8 mouse cellular contexts compared by ENCODE assay signal in genomic region chr12:53328257-53328736, GRCm38 (mm10).
DNase-seq lines count a peak whose midpoint lies in the region; ATAC-seq and TF ChIP-seq lines count a peak whose summit lies in the region.

No protein-coding gene starts in this region.

- H3K27me3 ChIP-seq in midbrain, embryonic 15.5 days (replicated peaks) = no peaks in the 10 kb centered on the region
- no peaks in the 10 kb centered on the region for H3K27me3 ChIP-seq in midbrain, embryonic 11.5 days (ENCODE audit: control insufficient read depth, insufficient read depth, low read length)
- H3K27me3 ChIP-seq in hindbrain, postnatal 0 days (ENCODE audit: insufficient read depth, low read length) = no peaks in the 10 kb centered on the region
- no peaks in the 10 kb centered on the region for H3K27me3 ChIP-seq in myocyte (ENCODE audit: control insufficient read depth, insufficient read depth, insufficient read length)

- TF ChIP-seq POLR2A in myocyte (IDR thresholded peaks at IDR 0.05; ENCODE audit: insufficient read length, low read depth) = no peak

- TF ChIP-seq CTCF in hindbrain, postnatal 0 days (IDR thresholded peaks at IDR 0.05; ENCODE audit: low read depth) = no peak

- 0 out of 2 replicates have a peak overlapping the region, but pooled peaks have one; percentile 21 for H3K27ac ChIP-seq in midbrain, embryonic 15.5 days
- H3K27ac ChIP-seq in midbrain, embryonic 11.5 days (ENCODE audit: low read depth, low read length) = no peak overlapping the region
- 0 out of 2 replicates have a peak overlapping the region, but pooled peaks have one; percentile 26 for H3K27ac ChIP-seq in hindbrain, postnatal 0 days

- no peak overlapping the region for H3K4me3 ChIP-seq in midbrain, embryonic 15.5 days
- H3K4me3 ChIP-seq in midbrain, embryonic 11.5 days (ENCODE audit: low read depth, low read length) = no peak overlapping the region
- H3K4me3 ChIP-seq in hindbrain, postnatal 0 days (ENCODE audit: low read length) = no peak overlapping the region
- no peak overlapping the region for H3K4me3 ChIP-seq in myocyte

- ATAC-seq in midbrain, embryonic 15.5 days (replicated peaks) = no peak
- no peak for ATAC-seq in midbrain, embryonic 11.5 days (ENCODE audit: low FRiP score)
- peak; percentile 73 for ATAC-seq in hindbrain, postnatal 0 days
- ATAC-seq in megakaryocyte progenitor cell, adult 5-6 weeks (replicated peaks; ENCODE audit: poor library complexity) = no peak

- H3K4me2 ChIP-seq in midbrain, embryonic 15.5 days = no peak overlapping the region
- H3K4me2 ChIP-seq in midbrain, embryonic 11.5 days = no peak overlapping the region
- H3K4me2 ChIP-seq in hindbrain, postnatal 0 days (ENCODE audit: low read depth, low read length) = peak overlapping the region; percentile 17; the same call in 1 of the 2 replicates
- H3K4me2 ChIP-seq in myocyte (ENCODE audit: low read depth) = peak overlapping the region; percentile 37

- H3K9ac ChIP-seq in midbrain, embryonic 15.5 days = no peak overlapping the region
- no peak overlapping the region for H3K9ac ChIP-seq in midbrain, embryonic 11.5 days (ENCODE audit: low read length)
- H3K9ac ChIP-seq in hindbrain, postnatal 0 days (replicated peaks; ENCODE audit: low read length) = no peak overlapping the region

- WGBS in midbrain, embryonic 15.5 days = 43% methylated on average over 5 of the region's 5 CpGs
- WGBS in midbrain, embryonic 11.5 days = 47% methylated on average over 5 of the region's 5 CpGs
- WGBS in hindbrain, postnatal 0 days = 23% methylated on average over 5 of the region's 5 CpGs

- no peaks in the 10 kb centered on the region for H3K79me2 ChIP-seq in myocyte (ENCODE audit: control insufficient read depth, insufficient read depth)

- no peak overlapping the region for H3ac ChIP-seq in myocyte (ENCODE audit: control insufficient read depth, insufficient read length)

- no peaks in the 10 kb centered on the region for H3K9me3 ChIP-seq in midbrain, embryonic 15.5 days
- no peaks in the 10 kb centered on the region for H3K9me3 ChIP-seq in midbrain, embryonic 11.5 days (ENCODE audit: control insufficient read depth, low read length)
- no peaks in the 10 kb centered on the region for H3K9me3 ChIP-seq in hindbrain, postnatal 0 days (ENCODE audit: low read length)

- no peaks in the 10 kb centered on the region for H3K36me3 ChIP-seq in midbrain, embryonic 15.5 days (replicated peaks)
- H3K36me3 ChIP-seq in midbrain, embryonic 11.5 days (ENCODE audit: control insufficient read depth, insufficient read depth, low read length) = no peaks in the 10 kb centered on the region
- H3K36me3 ChIP-seq in hindbrain, postnatal 0 days (ENCODE audit: insufficient read depth, low read length) = no peaks in the 10 kb centered on the region
- no peaks in the 10 kb centered on the region for H3K36me3 ChIP-seq in myocyte (ENCODE audit: control insufficient read depth, insufficient read depth)

- DNase-seq in cerebellum, adult 11-12 months = peak; percentile 5
- no peak for DNase-seq in cerebellum, adult 18-20 months
- DNase-seq in midbrain, embryonic 11.5 days (ENCODE audit: low spot score, missing footprints) = no peak
- peak; percentile 72 for DNase-seq in hindbrain, postnatal 0 days (ENCODE audit: low spot score)
- no peak for DNase-seq in adipocyte (ENCODE audit: low spot score)

- peaks cover 16% of the 10 kb centered on the region for H3K4me1 ChIP-seq in midbrain, embryonic 15.5 days
- peaks cover 7% of the 10 kb centered on the region; the same call in 1 of the 2 replicates for H3K4me1 ChIP-seq in midbrain, embryonic 11.5 days (ENCODE audit: control insufficient read depth, insufficient read depth, low read length)
- H3K4me1 ChIP-seq in hindbrain, postnatal 0 days (ENCODE audit: insufficient read depth, low read length) = peaks cover 3% of the 10 kb centered on the region; the same call in 1 of the 2 replicates

TF ChIP-seq in myocyte, 11 proteins besides CTCF, POLR2A, EP300 and RAD21:
- no peak for TF ChIP-seq TCF3 (IDR thresholded peaks at IDR 0.05; ENCODE audit: insufficient read length, low read depth)
- no peak for TF ChIP-seq MYOD1 (IDR thresholded peaks at IDR 0.05; ENCODE audit: control insufficient read depth in 1 of 3, insufficient read length in 2 of 3, low read depth in 2 of 3)
- no peak for TF ChIP-seq POLR2AphosphoS2 (IDR thresholded peaks at IDR 0.05; ENCODE audit: insufficient read length, low read depth)
- no peak for TF ChIP-seq E2F4 (IDR thresholded peaks at IDR 0.05; ENCODE audit: insufficient read depth)
- TF ChIP-seq SRF (IDR thresholded peaks at IDR 0.05; ENCODE audit: control insufficient read depth, insufficient read length, low read depth) = no peak
- TF ChIP-seq MYOG (IDR thresholded peaks at IDR 0.05; ENCODE audit: control insufficient read depth in 1 of 3, insufficient read depth in 1 of 3, insufficient read length in 2 of 3, low read depth in 2 of 3) = no peak
- TF ChIP-seq CEBPB (IDR thresholded peaks at IDR 0.05; ENCODE audit: insufficient read depth, poor library complexity, severe bottlenecking) = no peak
- TF ChIP-seq TCF12 (IDR thresholded peaks at IDR 0.05; ENCODE audit: insufficient read depth, poor library complexity, severe bottlenecking) = no peak
- no peak for TF ChIP-seq REST (IDR thresholded peaks at IDR 0.05; ENCODE audit: insufficient read depth, insufficient read length)
- TF ChIP-seq USF1 (IDR thresholded peaks at IDR 0.05; ENCODE audit: low read depth) = no peak
TF ChIP-seq in myocyte: peak in this region for 0.

Comparison
In these comparisons a context has a peak if more than half of its experiments do, and no peak if none do; other contexts are left out.
1. DNase-seq: peak in cerebellum, adult 11-12 months (single experiment) and hindbrain, postnatal 0 days (single experiment); none in cerebellum, adult 18-20 months (0 of 2), midbrain, embryonic 11.5 days (single experiment) and adipocyte (single experiment).
2. H3K4me2 ChIP-seq: peak in hindbrain, postnatal 0 days (single experiment) and myocyte (single experiment); none in midbrain, embryonic 15.5 days (single experiment) and midbrain, embryonic 11.5 days (single experiment).